Mouse (Mus musculus): ENCODE results near the gene Aoc1. TPM values are rescaled to one million over a fixed set of nuclear protein-coding genes. Genes with fewer than 3 reads are reported as not detected.
"Not testable (repeated sequence)": the region's sequence is repeated elsewhere in the genome, so short reads cannot be mapped to it uniquely, and the experiment has no call there.

Gene Aoc1
- total RNA-seq, 1 experiment from 2014 or later = not detected

DNA sequence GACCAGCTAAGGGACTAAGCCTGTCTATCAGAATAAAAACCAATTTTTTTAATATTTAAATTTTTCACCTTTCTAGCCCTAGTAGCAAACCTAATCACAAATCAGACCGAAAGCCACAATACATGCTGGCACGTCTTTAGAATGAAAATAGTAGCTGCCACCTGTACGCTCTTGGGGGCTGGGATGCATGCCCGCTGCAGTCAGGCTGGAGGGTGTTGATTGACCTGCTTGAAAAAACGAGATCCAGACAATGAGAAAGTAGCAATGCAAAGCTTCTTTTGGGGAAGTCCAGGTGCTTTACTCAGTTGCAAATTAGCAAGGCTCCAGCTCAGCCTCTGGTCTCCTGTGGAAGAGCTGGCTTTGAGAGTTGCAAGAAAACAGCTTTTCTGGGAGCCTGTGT, 24.3 kb downstream of the Aoc1 start:
- ATAC-seq (replicated peaks; ENCODE audit: insufficient number of reproducible peaks, low FRiP score, low TSS enrichment, poor library complexity, severe bottlenecking) = no peak

DNA sequence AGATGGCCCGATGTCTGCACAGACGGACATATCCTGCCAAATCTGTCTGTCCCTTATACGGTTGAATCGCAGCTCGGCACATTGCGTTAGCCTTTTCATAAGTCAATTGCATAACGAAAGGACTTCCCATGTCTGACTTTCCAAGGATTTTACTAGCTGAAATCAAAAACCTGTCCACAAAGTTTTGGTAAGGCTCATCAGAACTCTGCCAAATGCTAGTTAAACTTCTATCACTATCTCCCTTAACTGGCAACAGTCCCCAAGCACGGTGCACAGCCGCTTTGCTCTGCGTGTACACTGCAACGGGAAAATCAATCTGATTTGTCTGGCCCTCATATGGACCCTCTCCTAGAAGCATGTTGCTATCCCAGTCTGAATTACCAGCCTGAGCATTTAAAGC, 28.6 kb downstream of the Aoc1 start:
- ATAC-seq (replicated peaks; ENCODE audit: insufficient number of reproducible peaks, low FRiP score, low TSS enrichment, poor library complexity, severe bottlenecking) = not testable (repeated sequence)

DNA sequence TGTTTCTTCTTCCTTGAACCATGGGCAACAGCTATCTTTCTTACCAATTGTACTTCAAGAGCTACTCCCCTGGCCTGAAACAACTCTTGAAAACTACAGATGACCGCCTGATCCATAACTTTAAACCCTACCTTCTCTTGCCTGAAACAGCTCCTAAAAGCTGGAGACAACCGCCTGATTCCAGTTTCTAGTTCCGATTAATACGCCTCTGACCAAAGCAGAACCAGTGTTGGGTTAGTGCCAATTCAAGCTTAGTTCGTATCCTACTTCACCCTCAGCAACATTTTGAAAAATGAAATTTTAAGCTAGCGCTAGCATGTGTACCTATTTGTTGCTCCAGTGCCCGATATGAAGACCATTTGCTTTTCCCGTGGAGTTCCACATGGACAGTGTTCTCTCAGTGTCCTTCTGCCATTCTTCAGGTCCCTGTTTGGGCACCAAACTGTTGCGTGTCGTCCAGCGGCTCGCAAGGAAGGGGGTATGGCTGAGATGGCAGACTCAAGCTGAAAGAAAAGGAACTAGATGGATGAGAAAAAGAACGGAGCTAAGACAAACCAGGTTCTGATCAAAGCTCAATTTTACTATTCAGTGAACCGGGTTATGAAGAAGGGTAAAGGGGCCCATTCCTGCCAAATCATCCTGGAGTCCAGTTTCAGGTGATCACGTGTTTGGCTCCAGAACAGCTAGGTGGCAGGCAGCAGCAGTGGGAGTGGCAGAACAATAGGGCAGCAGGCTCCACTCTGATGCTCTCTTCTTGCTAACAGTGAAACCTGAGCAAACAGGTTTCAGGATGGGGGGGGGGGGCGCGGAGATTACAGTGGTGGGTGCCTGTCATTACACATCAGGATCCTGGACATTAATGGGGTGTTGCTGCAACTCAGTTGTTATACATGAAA, 30.1 kb downstream of the Aoc1 start:
- ATAC-seq (replicated peaks; ENCODE audit: insufficient number of reproducible peaks, low FRiP score, low TSS enrichment, poor library complexity, severe bottlenecking) = no peak

DNA sequence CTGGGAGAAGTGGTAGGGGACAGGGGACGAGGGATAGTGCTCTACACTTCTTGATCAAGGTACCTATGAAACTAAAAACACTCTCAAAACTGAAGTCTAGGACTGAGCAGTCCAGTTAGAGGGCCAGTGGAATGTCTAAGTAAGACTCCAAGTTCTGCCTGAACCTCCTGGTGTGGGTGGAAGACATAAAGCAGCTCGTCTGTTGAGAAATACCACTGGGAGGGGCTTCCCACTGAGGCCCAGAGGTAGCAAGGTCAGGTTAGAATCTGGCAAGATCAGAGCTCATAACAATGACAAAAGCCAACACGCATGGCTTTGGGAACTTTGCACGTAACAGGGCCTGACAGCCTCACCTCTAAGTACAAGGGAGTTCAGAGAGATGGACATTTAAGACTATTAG, 30.7 kb downstream of the Aoc1 start:
- ATAC-seq (replicated peaks; ENCODE audit: insufficient number of reproducible peaks, low FRiP score, low TSS enrichment, poor library complexity, severe bottlenecking) = no peak

DNA sequence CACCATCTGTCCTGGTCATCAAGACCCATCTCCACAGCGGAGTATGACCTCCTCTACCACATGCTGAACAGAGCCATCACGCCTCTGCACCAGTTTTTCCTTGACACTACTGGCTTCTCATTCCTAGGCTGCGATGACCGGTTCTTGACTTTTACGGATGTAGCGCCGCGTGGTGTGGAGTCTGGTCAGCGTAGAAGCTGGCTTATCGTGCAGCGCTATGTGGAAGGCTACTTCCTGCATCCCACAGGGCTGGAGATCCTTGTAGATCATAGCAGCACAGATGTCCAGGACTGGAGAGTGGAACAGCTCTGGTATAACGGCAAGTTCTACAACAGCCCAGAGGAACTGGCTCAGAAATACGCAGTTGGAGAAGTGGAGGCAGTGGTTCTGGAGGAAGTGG, 32.9 kb downstream of the Aoc1 start:
- ATAC-seq (replicated peaks; ENCODE audit: insufficient number of reproducible peaks, low FRiP score, low TSS enrichment, poor library complexity, severe bottlenecking) = no peak

DNA sequence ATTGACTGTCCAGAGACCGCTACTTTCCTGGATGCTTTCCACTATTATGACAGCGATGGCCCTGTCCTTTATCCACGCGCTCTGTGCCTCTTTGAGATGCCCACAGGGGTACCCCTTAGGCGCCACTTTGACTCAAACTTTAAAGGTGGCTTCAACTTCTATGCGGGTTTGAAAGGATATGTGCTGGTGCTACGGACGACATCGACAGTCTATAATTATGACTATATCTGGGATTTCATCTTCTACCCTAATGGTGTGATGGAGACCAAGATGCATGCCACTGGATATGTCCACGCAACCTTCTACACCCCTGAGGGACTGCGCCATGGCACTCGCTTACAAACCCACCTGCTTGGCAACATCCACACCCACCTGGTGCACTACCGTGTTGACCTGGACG, 33.7 kb downstream of the Aoc1 start:
- no peak for ATAC-seq (replicated peaks; ENCODE audit: insufficient number of reproducible peaks, low FRiP score, low TSS enrichment, poor library complexity, severe bottlenecking)

DNA sequence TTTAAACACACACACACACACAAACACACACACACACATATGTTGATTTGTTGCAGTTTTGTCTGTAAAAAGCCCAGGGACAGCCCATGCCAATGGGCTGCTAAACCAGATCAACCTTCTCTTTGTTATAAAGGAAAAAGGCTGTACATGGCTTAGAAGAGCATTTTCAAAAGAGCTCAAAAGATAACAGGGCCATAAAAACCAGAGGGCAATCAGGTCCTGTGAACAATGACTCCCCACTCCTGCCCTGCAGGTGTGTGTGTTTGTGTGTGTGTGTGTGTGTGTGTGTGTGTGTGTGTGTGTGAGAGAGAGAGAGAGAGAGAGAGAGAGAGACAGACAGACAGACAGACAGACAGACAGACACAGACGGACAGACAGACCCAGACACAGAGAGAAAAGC, 36.5 kb downstream of the Aoc1 start:
- no peak for ATAC-seq (replicated peaks; ENCODE audit: insufficient number of reproducible peaks, low FRiP score, low TSS enrichment, poor library complexity, severe bottlenecking)

DNA sequence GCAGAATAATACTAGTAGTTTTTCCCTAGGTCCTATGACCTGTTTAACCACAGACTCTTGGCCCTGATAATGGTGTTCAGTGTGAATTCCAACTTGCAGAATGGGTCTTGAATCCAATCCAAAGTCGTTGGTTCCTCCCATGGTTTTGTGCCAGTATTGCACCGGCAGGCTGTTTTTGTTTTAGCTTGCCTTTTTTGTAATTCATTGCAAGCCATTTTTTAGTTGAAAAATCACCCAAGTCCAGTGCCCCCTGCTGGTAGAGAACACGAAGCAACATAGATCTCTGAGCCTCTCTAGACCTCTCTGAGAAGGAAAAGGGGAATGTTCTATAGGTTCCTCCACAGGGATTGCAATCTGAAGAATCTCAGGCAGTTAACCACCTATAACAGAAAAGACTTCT, 39.3 kb downstream of the Aoc1 start:
- ATAC-seq (replicated peaks; ENCODE audit: insufficient number of reproducible peaks, low FRiP score, low TSS enrichment, poor library complexity, severe bottlenecking) = 0 out of 2 replicates have a peak, but pooled peaks have one; percentile 35

DNA sequence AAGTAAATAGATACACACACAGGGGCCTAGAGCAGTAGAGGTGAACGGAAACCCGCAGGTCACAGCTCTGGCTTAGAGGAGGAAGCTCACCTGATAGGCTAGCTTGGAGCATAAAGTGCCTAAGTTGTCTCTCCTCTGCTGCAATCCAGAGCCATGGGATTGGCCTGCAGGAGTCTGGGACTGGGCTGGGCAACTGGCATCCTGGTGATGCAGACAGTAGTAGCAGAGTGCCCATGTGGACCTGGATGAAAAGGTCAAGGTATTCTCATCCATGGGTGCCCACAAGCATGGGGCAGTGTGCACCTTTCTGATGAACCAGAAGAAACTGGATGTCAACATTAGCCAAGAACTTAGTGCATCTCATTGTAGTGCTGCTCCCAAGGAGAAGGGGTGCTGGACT, 40.9 kb downstream of the Aoc1 start:
- no peak for ATAC-seq (replicated peaks; ENCODE audit: insufficient number of reproducible peaks, low FRiP score, low TSS enrichment, poor library complexity, severe bottlenecking)

DNA sequence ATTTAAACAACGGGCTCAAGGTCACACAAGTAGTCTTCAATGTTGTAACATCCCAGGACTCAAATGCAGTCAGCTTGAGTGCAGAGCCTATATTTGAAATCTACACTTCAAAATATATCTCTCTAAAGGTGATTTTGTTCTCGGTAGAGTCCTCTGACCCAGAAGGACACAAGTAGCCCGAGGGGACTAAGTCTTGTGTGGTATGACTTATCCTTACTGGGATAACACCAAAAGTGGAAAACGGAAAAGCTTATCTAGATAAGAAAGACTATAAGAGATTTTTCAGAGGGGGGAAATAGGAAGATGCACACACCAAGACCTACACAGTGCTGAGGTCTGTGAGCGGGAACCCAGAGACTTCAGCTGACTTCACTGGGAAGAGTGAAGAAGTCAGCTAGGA, 56.9 kb downstream of the Aoc1 start, which contains the start of gene 1600015I10Rik:
Gene 1600015I10Rik, plus strand, starts transcription at position 301 of the 400 bp plus-strand sequence.
- no peak for ATAC-seq (replicated peaks; ENCODE audit: insufficient number of reproducible peaks, low FRiP score, low TSS enrichment, poor library complexity, severe bottlenecking)

DNA sequence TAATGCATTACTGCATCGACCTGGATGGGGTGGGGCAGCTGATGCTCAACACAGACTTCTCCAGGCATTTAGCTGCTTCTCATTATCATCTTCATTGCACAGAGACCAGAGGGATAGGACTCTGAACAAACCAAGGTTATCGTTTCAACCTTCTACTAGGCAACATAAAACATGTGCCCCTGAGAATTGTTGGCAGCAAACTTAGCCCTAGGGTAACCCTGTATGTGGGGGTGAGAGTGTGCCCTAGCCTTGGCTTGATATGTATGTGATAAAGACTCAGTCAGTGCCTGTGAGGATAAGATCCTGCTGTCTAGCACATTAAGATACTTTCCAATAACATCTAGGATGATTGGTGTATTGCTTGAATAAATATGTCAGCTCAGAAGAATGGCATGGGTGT, 76.9 kb downstream of the Aoc1 start:
- ATAC-seq (replicated peaks; ENCODE audit: insufficient number of reproducible peaks, low FRiP score, low TSS enrichment, poor library complexity, severe bottlenecking) = no peak

DNA sequence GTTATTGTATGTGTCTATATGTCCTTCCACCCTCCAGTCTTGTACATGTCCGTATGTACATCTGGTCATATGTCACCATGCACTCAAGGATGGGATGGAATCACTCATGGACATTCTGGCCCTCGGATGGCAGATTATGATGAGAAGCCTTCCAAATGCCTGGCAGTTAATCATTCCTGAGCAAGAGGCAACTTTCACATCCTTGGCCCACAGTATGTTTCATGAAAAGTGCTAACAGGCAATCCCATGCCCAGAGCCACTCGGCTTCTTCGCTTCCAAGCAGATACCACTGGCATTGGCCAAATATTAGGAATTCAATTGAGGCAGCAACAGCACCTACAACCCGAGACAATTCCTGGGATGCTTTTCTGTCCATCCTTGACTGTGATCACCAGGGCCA, 78.0 kb downstream of the Aoc1 start:
- ATAC-seq (replicated peaks; ENCODE audit: insufficient number of reproducible peaks, low FRiP score, low TSS enrichment, poor library complexity, severe bottlenecking) = no peak

DNA sequence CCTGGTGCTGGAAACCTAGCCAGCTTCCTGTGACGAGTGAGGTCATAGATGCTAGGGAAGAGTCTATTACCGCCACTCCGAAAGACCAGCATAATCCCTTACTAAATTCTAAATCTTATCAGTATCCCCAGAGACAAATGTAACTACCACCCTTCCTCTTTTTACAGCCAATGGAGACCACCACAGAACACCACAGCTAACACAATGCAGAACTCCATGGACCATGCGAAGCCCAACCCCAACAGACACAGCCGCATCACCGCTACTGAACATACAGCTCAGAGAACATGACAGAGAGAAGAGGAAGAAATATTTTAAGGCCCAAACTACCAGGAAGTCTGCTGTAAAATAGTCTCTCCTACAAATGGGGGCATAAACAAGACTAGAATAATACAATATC, 78.9 kb downstream of the Aoc1 start:
- no peak for ATAC-seq (replicated peaks; ENCODE audit: insufficient number of reproducible peaks, low FRiP score, low TSS enrichment, poor library complexity, severe bottlenecking)

DNA sequence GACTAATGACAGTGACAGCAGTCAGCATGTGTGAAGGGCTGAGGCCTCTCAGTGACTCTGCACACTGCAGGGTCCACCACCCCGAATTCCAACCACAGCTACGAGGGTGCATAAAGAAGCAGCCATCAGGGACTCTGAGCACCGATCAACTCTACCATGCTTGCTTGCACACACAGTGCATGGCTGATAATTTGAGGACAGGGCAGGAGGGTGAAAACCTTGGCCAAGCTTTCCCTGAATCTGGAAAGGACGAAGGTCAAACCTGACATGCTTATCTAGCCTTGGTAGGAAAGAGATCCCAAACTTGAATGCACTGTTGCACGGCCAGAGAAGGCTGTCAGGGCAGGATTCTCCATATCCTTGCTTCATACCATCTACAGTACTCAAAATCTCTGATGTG, 80.5 kb downstream of the Aoc1 start:
- ATAC-seq (replicated peaks; ENCODE audit: insufficient number of reproducible peaks, low FRiP score, low TSS enrichment, poor library complexity, severe bottlenecking) = no peak

DNA sequence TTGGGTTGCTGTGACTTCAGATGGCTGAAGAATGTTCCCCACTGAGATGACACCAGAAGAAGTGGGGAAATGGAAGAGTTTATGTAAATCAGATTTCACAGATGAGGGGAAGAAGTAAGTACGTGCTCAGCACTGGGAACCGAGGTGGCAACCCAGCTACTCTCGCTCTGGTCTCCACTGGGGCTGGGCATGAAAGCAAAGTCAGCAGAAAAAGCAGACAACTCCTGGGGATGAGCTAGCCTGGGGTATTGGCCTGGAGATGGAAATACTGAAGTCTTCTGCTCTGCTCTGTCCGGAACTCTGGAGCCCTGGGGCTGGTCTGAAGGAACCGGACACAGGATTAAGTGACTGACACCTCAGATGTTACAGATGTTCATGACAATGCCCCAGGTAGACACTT, 81.5 kb downstream of the Aoc1 start:
- no peak for ATAC-seq (replicated peaks; ENCODE audit: insufficient number of reproducible peaks, low FRiP score, low TSS enrichment, poor library complexity, severe bottlenecking)

DNA sequence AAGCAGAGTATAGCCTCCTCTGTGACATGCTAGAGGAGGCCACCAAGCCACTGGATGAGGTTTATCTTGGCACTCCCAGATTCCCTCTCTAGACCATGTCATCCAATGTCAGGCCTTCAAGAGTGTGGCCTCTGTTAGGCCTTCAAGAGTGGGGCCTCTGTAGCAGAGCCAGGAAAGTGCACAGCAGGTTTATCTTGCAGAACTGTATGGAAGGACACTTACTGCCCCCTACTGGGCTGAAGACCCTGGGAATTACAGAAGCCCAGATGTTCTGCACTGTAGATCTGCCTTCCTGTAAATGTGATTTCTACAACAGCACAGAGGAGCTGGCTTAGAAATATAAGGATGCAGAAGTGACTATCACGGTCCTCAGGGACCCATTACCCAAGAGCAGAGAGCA, 82.2 kb downstream of the Aoc1 start:
- ATAC-seq (replicated peaks; ENCODE audit: insufficient number of reproducible peaks, low FRiP score, low TSS enrichment, poor library complexity, severe bottlenecking) = no peak

DNA sequence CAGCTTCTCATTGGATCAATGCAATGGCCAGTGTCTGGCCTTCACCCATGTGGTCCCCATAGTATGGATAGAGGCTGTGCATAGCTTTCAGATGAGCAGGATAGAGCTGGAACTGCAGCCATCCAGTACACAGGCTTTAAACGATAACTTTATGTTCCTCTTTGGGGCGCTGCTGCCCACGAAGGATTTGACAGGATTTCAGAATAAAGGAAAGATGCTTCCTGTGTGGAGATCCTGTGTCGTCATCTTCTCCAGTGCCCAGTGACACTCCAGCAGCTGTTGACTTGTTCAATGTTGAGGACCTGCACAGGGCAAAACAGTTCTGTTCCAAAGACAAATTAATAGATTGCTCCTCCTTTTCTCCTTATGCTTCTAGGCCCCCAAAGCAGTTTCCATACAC, 84.1 kb downstream of the Aoc1 start:
- no peak for ATAC-seq (replicated peaks; ENCODE audit: insufficient number of reproducible peaks, low FRiP score, low TSS enrichment, poor library complexity, severe bottlenecking)

DNA sequence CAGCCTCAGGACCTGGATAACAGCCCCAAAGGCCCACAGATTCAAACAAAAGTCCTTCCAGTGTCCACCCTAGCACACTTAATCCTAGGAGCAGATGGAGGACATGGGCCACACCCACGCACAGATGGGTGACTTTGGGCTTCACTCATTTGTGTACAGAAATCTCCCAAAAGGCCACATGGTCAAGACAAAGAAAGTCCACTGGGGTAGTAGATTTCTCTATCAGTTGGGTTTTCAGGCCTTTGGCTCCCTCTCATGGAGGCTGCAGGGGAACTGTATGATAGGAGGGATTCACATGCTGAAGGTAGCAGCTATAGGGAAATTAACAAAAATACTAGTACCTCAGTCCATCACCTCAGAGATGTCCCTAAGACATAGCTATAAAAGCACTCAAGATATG, 85.4 kb downstream of the Aoc1 start:
- ATAC-seq (replicated peaks; ENCODE audit: insufficient number of reproducible peaks, low FRiP score, low TSS enrichment, poor library complexity, severe bottlenecking) = no peak
